In the genomic region with DNA sequence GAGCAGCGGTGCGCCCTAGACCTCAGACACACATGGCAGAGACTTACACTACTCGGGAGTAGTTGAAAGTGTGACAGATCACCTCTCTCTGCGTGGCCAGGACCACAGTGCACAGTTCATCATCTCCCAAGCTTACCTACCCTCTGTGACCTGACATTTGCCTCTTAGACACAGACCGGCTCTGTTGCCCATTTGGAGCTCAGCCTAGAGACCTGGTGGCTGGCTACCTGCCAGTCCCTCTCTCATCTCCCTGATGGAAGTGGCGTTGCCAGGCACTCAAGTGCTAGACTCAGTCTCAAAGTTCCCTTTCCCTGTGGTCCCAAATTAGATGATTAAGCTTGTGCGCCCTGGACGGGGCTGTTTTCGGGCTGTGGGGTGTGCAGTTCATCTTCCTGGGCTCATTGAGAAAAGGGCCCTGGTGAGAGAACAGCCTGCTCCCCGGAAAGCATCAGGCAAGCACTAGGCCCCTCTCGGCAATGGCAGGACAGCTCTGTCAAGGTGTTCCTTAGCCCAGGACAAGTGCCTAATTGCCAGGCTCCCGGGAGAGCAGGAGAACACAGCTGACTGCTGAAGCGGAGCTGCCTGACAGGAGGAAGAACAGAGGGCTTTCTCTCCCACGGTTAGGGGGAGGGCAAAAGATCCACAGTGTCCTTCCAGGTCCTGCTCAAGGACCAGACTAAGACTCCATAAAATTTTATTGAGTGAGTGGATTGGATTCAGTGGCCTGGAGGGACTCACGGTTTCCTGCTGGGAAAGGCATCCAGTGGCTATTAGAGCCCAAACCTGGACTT, we compare ENCODE assay signal across 13 mouse cellular contexts.
DNase-seq lines count a peak whose midpoint lies in the region; ATAC-seq lines count a peak whose summit lies in the region.
"Had no signal": no experiment of that assay in that cellular context is flagged by ENCODE, and none has a peak within 500 bp of the region (broad histone marks: within the 10 kb centered on the region; RNA-seq: fewer than 3 reads in every experiment).

No protein-coding gene starts in this region.

- H3K27ac ChIP-seq in hindbrain, embryonic 11.5 days (ENCODE audit: low read depth, low read length): 0 out of 2 replicates have a peak overlapping the region, but pooled peaks have one; percentile 30
- H3K27ac ChIP-seq in hindbrain, embryonic 16.5 days (ENCODE audit: low read depth, low read length): no peak overlapping the region
- H3K27ac ChIP-seq: layer of hippocampus, adult 2 months; liver, embryonic 14.5 days had no signal

- 72% methylated on average over 15 of the region's 15 CpGs for WGBS in hindbrain, embryonic 11.5 days
- 50% methylated on average over 15 of the region's 15 CpGs for WGBS in hindbrain, embryonic 16.5 days

- no peaks in the 10 kb centered on the region for H3K27me3 ChIP-seq in hindbrain, embryonic 11.5 days (ENCODE audit: control insufficient read depth, insufficient read depth, low read length)
- H3K27me3 ChIP-seq in hindbrain, embryonic 16.5 days (replicated peaks; ENCODE audit: control insufficient read depth, insufficient read depth, low read length): no peaks in the 10 kb centered on the region

- H3K4me1 ChIP-seq in hindbrain, embryonic 11.5 days (replicated peaks; ENCODE audit: control insufficient read depth, insufficient read depth, low read length): no peaks in the 10 kb centered on the region
- peaks cover 4% of the 10 kb centered on the region; the same call in 1 of the 2 replicates for H3K4me1 ChIP-seq in hindbrain, embryonic 16.5 days (ENCODE audit: control insufficient read depth, insufficient read depth, low read depth, low read length)

- H3K36me3 ChIP-seq in hindbrain, embryonic 11.5 days (ENCODE audit: control insufficient read depth, insufficient read depth, low read length): no peaks in the 10 kb centered on the region
- H3K36me3 ChIP-seq in hindbrain, embryonic 16.5 days (ENCODE audit: control insufficient read depth, insufficient read depth, low read length): no peaks in the 10 kb centered on the region

- peaks cover 2% of the 10 kb centered on the region; the same call in 1 of the 2 replicates for H3K9me3 ChIP-seq in hindbrain, embryonic 11.5 days (ENCODE audit: control insufficient read depth, low read length)
- H3K9me3 ChIP-seq in hindbrain, embryonic 16.5 days (ENCODE audit: control insufficient read depth, low read length): no peaks in the 10 kb centered on the region

- ATAC-seq in hindbrain, embryonic 11.5 days (ENCODE audit: low FRiP score): no peak
- ATAC-seq in hindbrain, embryonic 16.5 days: no peak; the same call in 1 of the 2 replicates

- no peak overlapping the region for H3K4me3 ChIP-seq in hindbrain, embryonic 11.5 days (ENCODE audit: low read depth, low read length)
- H3K4me3 ChIP-seq in hindbrain, embryonic 16.5 days (ENCODE audit: low read length): no peak overlapping the region
- H3K4me3 ChIP-seq: layer of hippocampus, adult 2 months had no signal

- H3K4me2 ChIP-seq in hindbrain, embryonic 11.5 days (replicated peaks; ENCODE audit: low read depth, low read length): no peak overlapping the region
- no peak overlapping the region for H3K4me2 ChIP-seq in hindbrain, embryonic 16.5 days (ENCODE audit: low read length)

- no peak overlapping the region for H3K9ac ChIP-seq in hindbrain, embryonic 11.5 days (ENCODE audit: low read depth, low read length)
- H3K9ac ChIP-seq in hindbrain, embryonic 16.5 days (ENCODE audit: low read depth, low read length): no peak overlapping the region
- H3K9ac ChIP-seq: liver, embryonic 14.5 days had no signal

- peak; percentile 24 for DNase-seq in adrenal gland, postnatal 14 days
- no peak for DNase-seq in adrenal gland, postnatal 4 days (ENCODE audit: low spot score in 2 of 2)
- DNase-seq in hindbrain, embryonic 11.5 days (ENCODE audit: low spot score): no peak
- DNase-seq in cerebellum, postnatal 36 days: peak; percentile 57 to 64
- DNase-seq in kidney, postnatal 14 days: peak; percentile 32
- DNase-seq in spleen, postnatal 36 days (ENCODE audit: low spot score in 2 of 2): no peak
- no peak for DNase-seq in thymus, postnatal 0 days (ENCODE audit: low spot score)
- DNase-seq: gastrocnemius, postnatal 10 days; lung, postnatal 4 days; right cerebral cortex, postnatal 25 days had no signal

Comparison
In these comparisons a context has a peak if more than half of its experiments do, and no peak if none do; other contexts are left out.
1. DNase-seq: peak in adrenal gland, postnatal 14 days (single experiment), cerebellum, postnatal 36 days (2 of 2) and kidney, postnatal 14 days (single experiment); none in adrenal gland, postnatal 4 days (0 of 2), hindbrain, embryonic 11.5 days (single experiment), spleen, postnatal 36 days (0 of 2) and thymus, postnatal 0 days (single experiment).